Mouse (Mus musculus) MEL (cell line): ENCODE measurements around the gene Dennd1a. TPM values are rescaled to one million over a fixed set of nuclear protein-coding genes. Genes with fewer than 3 reads are reported as not detected.

Experiments used
- DNase-seq: peaks from one replicate; pipeline ENCODE4 v3.0.0; 2011; ENCODE audit warnings: low read depth, low spot score
- H3K27ac ChIP-seq: 2 replicates; pipeline ENCODE4 v1.5.1; 2012; ENCODE audit warnings: low read depth, mild to moderate bottlenecking, control low read depth, low read length, moderate library complexity; ENCODE audit not compliant: control insufficient read depth
- H3K27me3 ChIP-seq, 2 experiments: fragments of 150-350 bp in 1 of 2; sonication (generic) in 1 of 2; 2 replicates each; pipeline ENCODE4 v1.6.1; 2012; ENCODE audit warnings: low read length in 2 of 2, mild to moderate bottlenecking in 2 of 2, improper control_type of control experiment in 1 of 2, moderate library complexity in 1 of 2; ENCODE audit not compliant: insufficient read depth in 2 of 2, control insufficient read depth in 1 of 2
- H3K36me3 ChIP-seq, 2 experiments: 2 replicates each; pipeline ENCODE4 v1.6.1; 2012 to 2014; ENCODE audit warnings: low read length in 2 of 2, improper control_type of control experiment in 1 of 2, inconsistent platforms in 1 of 2, mild to moderate bottlenecking in 1 of 2; ENCODE audit not compliant: insufficient read depth in 2 of 2, control insufficient read depth in 1 of 2
- H3K4me1 ChIP-seq, 2 experiments: fragments of 150-350 bp in 1 of 2; sonication (generic) in 1 of 2; 2 replicates each; pipeline ENCODE4 v1.6.1; 2012; ENCODE audit warnings: low read length in 2 of 2, improper control_type of control experiment in 1 of 2, mild to moderate bottlenecking in 1 of 2; ENCODE audit not compliant: insufficient read depth in 2 of 2, control insufficient read depth in 1 of 2
- H3K4me3 ChIP-seq, 2 experiments: fragments of 150-350 bp in 1 of 2; sonication (generic) in 1 of 2; 2 replicates each; pipeline ENCODE4 v1.5.1; 2012; ENCODE audit warnings: low read depth in 2 of 2, low read length in 2 of 2, mild to moderate bottlenecking in 2 of 2, moderate library complexity in 2 of 2, control low read depth in 1 of 2, improper control_type of control experiment in 1 of 2; ENCODE audit not compliant: control insufficient read depth in 1 of 2, insufficient read depth in 1 of 2
- H3K79me2 ChIP-seq: 2 replicates; pipeline ENCODE4 v1.6.1; 2012; ENCODE audit warnings: mild to moderate bottlenecking, low read length, moderate library complexity; ENCODE audit not compliant: control insufficient read depth, poor library complexity, insufficient read depth
- H3K9ac ChIP-seq: 2 replicates; pipeline ENCODE4 v1.6.1; 2012; ENCODE audit warnings: low read depth, mild to moderate bottlenecking, control low read depth, low read length, moderate library complexity; ENCODE audit not compliant: control insufficient read depth, poor library complexity, severe bottlenecking
- H3K9me3 ChIP-seq: fragments of 150-350 bp; sonication (generic); replicated peaks from 2 replicates; pipeline ENCODE4 v1.6.1; 2012; ENCODE audit warnings: mild to moderate bottlenecking, low read length, improper control_type of control experiment, moderate library complexity; ENCODE audit not compliant: insufficient read depth
- BHLHE40 ChIP-seq: IDR thresholded peaks from 2 replicates; pipeline ENCODE4 v1.6.1; 2012; ENCODE audit warnings: low read depth, mild to moderate bottlenecking, inconsistent platforms, low read length, improper control_type of control experiment, borderline replicate concordance
- CHD2 ChIP-seq: IDR thresholded peaks from 2 replicates; pipeline ENCODE4 v1.6.1; 2011; ENCODE audit warnings: low read length, improper control_type of control experiment
- CTCF ChIP-seq, 3 experiments: IDR thresholded peaks in 2 of 3; conservative IDR thresholded peaks in 1 of 3; 2 replicates each; pipeline ENCODE4 v1.5.1; 2011 to 2012; ENCODE audit warnings: low read length in 3 of 3, low read depth in 2 of 3, mild to moderate bottlenecking in 2 of 3, improper control_type of control experiment in 1 of 3, inconsistent platforms in 1 of 3, mixed read lengths in 1 of 3, moderate library complexity in 1 of 3; ENCODE audit not compliant: control insufficient read depth in 1 of 3, insufficient read depth in 1 of 3, poor library complexity in 1 of 3, severe bottlenecking in 1 of 3
- E2F4 ChIP-seq: IDR thresholded peaks from 2 replicates; pipeline ENCODE4 v1.6.1; 2011; ENCODE audit warnings: low read depth, low read length, improper control_type of control experiment, borderline replicate concordance
- ELF1 ChIP-seq: IDR thresholded peaks from 2 replicates; pipeline ENCODE4 v1.6.1; 2014; ENCODE audit warnings: low read depth, mild to moderate bottlenecking, inconsistent platforms, low read length, improper control_type of control experiment, moderate library complexity
- ETS1 ChIP-seq: IDR thresholded peaks from 2 replicates; pipeline ENCODE4 v1.6.1; 2012; ENCODE audit warnings: low read depth, mild to moderate bottlenecking, inconsistent platforms, low read length, improper control_type of control experiment, moderate library complexity
- GABPA ChIP-seq: IDR thresholded peaks from 2 replicates; pipeline ENCODE4 v1.6.1; 2012; ENCODE audit warnings: low read depth, mild to moderate bottlenecking, inconsistent platforms, low read length, improper control_type of control experiment, moderate library complexity
- GATA1 ChIP-seq: IDR thresholded peaks from 2 replicates; pipeline ENCODE4 v1.6.1; 2011; ENCODE audit warnings: low read depth, low read length, improper control_type of control experiment
- HCFC1 ChIP-seq: IDR thresholded peaks from 2 replicates; pipeline ENCODE4 v1.6.1; 2012; ENCODE audit warnings: low read depth, mild to moderate bottlenecking, inconsistent platforms, low read length, improper control_type of control experiment, moderate library complexity
- KAT2A ChIP-seq: conservative IDR thresholded peaks from 2 replicates; pipeline ENCODE4 v1.6.1; 2012; ENCODE audit warnings: low read depth, low read length, improper control_type of control experiment, inconsistent platforms
- MAFK ChIP-seq: IDR thresholded peaks from 2 replicates; pipeline ENCODE4 v1.6.1; 2011; ENCODE audit warnings: low read depth, mild to moderate bottlenecking, low read length, improper control_type of control experiment, borderline replicate concordance
- MAX ChIP-seq: IDR thresholded peaks from 2 replicates; pipeline ENCODE4 v1.6.1; 2011; ENCODE audit warnings: low read length, improper control_type of control experiment
- MAZ ChIP-seq: IDR thresholded peaks from 2 replicates; pipeline ENCODE4 v1.6.1; 2012; ENCODE audit warnings: low read depth, mild to moderate bottlenecking, inconsistent platforms, low read length, improper control_type of control experiment
- MEF2A ChIP-seq: IDR thresholded peaks from 2 replicates; pipeline ENCODE4 v1.6.1; 2014; ENCODE audit warnings: low read depth, mild to moderate bottlenecking, inconsistent platforms, low read length, improper control_type of control experiment; ENCODE audit not compliant: poor library complexity, insufficient replicate concordance, severe bottlenecking; ENCODE audit errors: extremely low read depth
- MYB ChIP-seq: IDR thresholded peaks from 2 replicates; pipeline ENCODE4 v1.6.1; 2011; ENCODE audit warnings: mild to moderate bottlenecking, low read depth, low read length, improper control_type of control experiment
- MYC ChIP-seq: IDR thresholded peaks from 2 replicates; pipeline ENCODE4 v1.6.1; 2011; ENCODE audit warnings: low read depth, mild to moderate bottlenecking, low read length, improper control_type of control experiment, moderate library complexity
- NELFE ChIP-seq: IDR thresholded peaks from 2 replicates; pipeline ENCODE4 v1.6.1; 2011; ENCODE audit warnings: low read depth, low read length, improper control_type of control experiment
- POLR2A ChIP-seq, 2 experiments: IDR thresholded peaks; 2 replicates each; pipeline ENCODE4 v1.6.1; 2011 to 2012; ENCODE audit warnings: low read length in 2 of 2, mild to moderate bottlenecking in 2 of 2, control low read depth in 1 of 2, improper control_type of control experiment in 1 of 2, low read depth in 1 of 2, moderate library complexity in 1 of 2; ENCODE audit not compliant: control insufficient read depth in 1 of 2, insufficient read depth in 1 of 2, poor library complexity in 1 of 2
- POLR2AphosphoS5 ChIP-seq: IDR thresholded peaks from 2 replicates; pipeline ENCODE4 v1.6.1; 2012; ENCODE audit warnings: low read depth, borderline replicate concordance, mild to moderate bottlenecking, inconsistent platforms, low read length, moderate library complexity, mixed read lengths
- RCOR1 ChIP-seq: IDR thresholded peaks from 2 replicates; pipeline ENCODE4 v1.6.1; 2012; ENCODE audit warnings: low read depth, mild to moderate bottlenecking, inconsistent platforms, low read length, improper control_type of control experiment
- SIN3A ChIP-seq: IDR thresholded peaks from 2 replicates; pipeline ENCODE4 v1.6.1; 2012; ENCODE audit warnings: low read length, improper control_type of control experiment, inconsistent platforms
- SMC3 ChIP-seq: IDR thresholded peaks from 2 replicates; pipeline ENCODE4 v1.6.1; 2011; ENCODE audit warnings: low read depth, low read length, improper control_type of control experiment
- TAL1 ChIP-seq: IDR thresholded peaks from 2 replicates; pipeline ENCODE4 v1.6.1; 2012; ENCODE audit warnings: mild to moderate bottlenecking, inconsistent platforms, low read length, moderate library complexity, mixed read lengths
- TBP ChIP-seq: IDR thresholded peaks from 2 replicates; pipeline ENCODE4 v1.8.0; 2011; ENCODE audit warnings: low read depth, low read length, improper control_type of control experiment
- USF2 ChIP-seq, 2 experiments: IDR thresholded peaks; 2 replicates each; pipeline ENCODE4 v1.6.1; 2011 to 2012; ENCODE audit warnings: improper control_type of control experiment in 2 of 2, low read length in 2 of 2, borderline replicate concordance in 1 of 2, inconsistent platforms in 1 of 2, low read depth in 1 of 2, mild to moderate bottlenecking in 1 of 2; ENCODE audit not compliant: insufficient read depth in 1 of 2
- ZC3H11A ChIP-seq: IDR thresholded peaks from 2 replicates; pipeline ENCODE4 v1.6.1; 2012; ENCODE audit warnings: low read depth, mild to moderate bottlenecking, inconsistent platforms, low read length, improper control_type of control experiment
- ZKSCAN1 ChIP-seq: IDR thresholded peaks from 2 replicates; pipeline ENCODE4 v1.6.1; 2012; ENCODE audit warnings: low read depth, mild to moderate bottlenecking, inconsistent platforms, low read length, improper control_type of control experiment, moderate library complexity
- ZMIZ1 ChIP-seq: IDR thresholded peaks from 2 replicates; pipeline ENCODE4 v1.6.1; 2012; ENCODE audit warnings: low read depth, mild to moderate bottlenecking, inconsistent platforms, low read length, improper control_type of control experiment, moderate library complexity
- ZNF384 ChIP-seq: IDR thresholded peaks from 2 replicates; pipeline ENCODE4 v1.6.1; 2012; ENCODE audit warnings: low read depth, mild to moderate bottlenecking, inconsistent platforms, low read length, improper control_type of control experiment
- polyA plus RNA-seq, 2 experiments: library from polyadenylated mRNA; stranded (reverse) in 1 of 2; unstranded in 1 of 2; fragments of >175 nt in 1 of 2; fragments of >200 nt in 1 of 2; gene quantifications; 2 replicates each; pipeline versions ENCODE4 v1.2.1 to v1.2.4; 2012; ENCODE audit warnings: low replicate concordance in 2 of 2, low read depth in 1 of 2; ENCODE audit not compliant: insufficient read length in 2 of 2, insufficient read depth in 1 of 2, missing spikeins in 1 of 2
- total RNA-seq: library from RNA; depleted of rRNA; stranded (reverse); fragments of 300-350 nt; gene quantifications from 2 replicates; pipeline ENCODE4 v1.2.3, GENCODE M21; 2012

The Dennd1a gene
- total and polyA plus RNA-seq, 3 experiments = 5.0 to 21.8 TPM; not detected in 1

GRCm38 (mm10) chr2:38175276-38175675, 111.9 kb downstream of the Dennd1a start:
- Histone ChIP-seq H3K27me3 (no peaks in the 10 kb centered on the region), H3K9ac (no peak overlapping the region), H3K4me3 (no peak overlapping the region), H3K27ac (no peak overlapping the region), H3K79me2 (no peaks in the 10 kb centered on the region), H3K4me1 (peaks cover 0 to 2% of the 10 kb centered on the region in 2 experiments; a peak in 1 of 4 replicates), H3K36me3 (peaks cover 0 to 6% of the 10 kb centered on the region in 2 experiments; a peak in 2 of 4 replicates), H3K9me3 (no peaks in the 10 kb centered on the region)
- TF ChIP-seq HCFC1 (no peak), POLR2A (IDR thresholded peaks at IDR 0.05; ENCODE audit: control insufficient read depth in 1 of 2, insufficient read depth in 1 of 2, low read depth in 1 of 2, low read length in 2 of 2, poor library complexity in 1 of 2) (no peak), GABPA (no peak), ZNF384 (no peak), MEF2A (no peak), MAX (no peak), ZMIZ1 (no peak), KAT2A (no peak), ZC3H11A (no peak), RCOR1 (no peak), MYB (no peak), SIN3A (no peak), ZKSCAN1 (no peak), E2F4 (no peak), BHLHE40 (no peak), TAL1 (no peak), MYC (no peak), POLR2AphosphoS5 (no peak)
- no peak for DNase-seq

- Histone ChIP-seq H3K4me3 (no peak overlapping the region), H3K36me3 (peaks cover 0 to 6% of the 10 kb centered on the region in 2 experiments; a peak in 2 of 4 replicates), H3K9me3 (no peaks in the 10 kb centered on the region), H3K27ac (no peak overlapping the region), H3K27me3 (no peaks in the 10 kb centered on the region), H3K9ac (no peak overlapping the region), H3K4me1 (peaks cover 8 to 12% of the 10 kb centered on the region in 2 experiments), H3K79me2 (peaks cover 2% of the 10 kb centered on the region; the same call in 1 of the 2 replicates)
- TF ChIP-seq GATA1 = no peak
- TF ChIP-seq MYB = no peak
- no peak for TF ChIP-seq E2F4
- TF ChIP-seq ELF1 = no peak
- TF ChIP-seq TAL1 = no peak
- no peak for TF ChIP-seq ETS1
- TF ChIP-seq KAT2A = no peak
- TF ChIP-seq GABPA = no peak
- TF ChIP-seq ZNF384 = no peak
- no peak for TF ChIP-seq CHD2
- no peak for TF ChIP-seq MAFK
- TF ChIP-seq SMC3 = no peak
- no peak for TF ChIP-seq MAZ
- no peak for TF ChIP-seq SIN3A
- TF ChIP-seq NELFE = no peak
- TF ChIP-seq TBP = no peak
- TF ChIP-seq POLR2AphosphoS5 = no peak
- no peak for TF ChIP-seq CTCF (IDR thresholded peaks at IDR 0.05 in 2 of 3, conservative IDR thresholded peaks at IDR 0.05 in 1 of 3; ENCODE audit: control insufficient read depth in 1 of 3, insufficient read depth in 1 of 3, low read depth in 2 of 3, low read length in 3 of 3, poor library complexity in 1 of 3, severe bottlenecking in 1 of 3)
- no peak for TF ChIP-seq USF2 (IDR thresholded peaks at IDR 0.05; ENCODE audit: borderline replicate concordance in 1 of 2, insufficient read depth in 1 of 2, low read depth in 1 of 2, low read length in 2 of 2)
- no peak for DNase-seq
These were observed 118.6 kb downstream of the Dennd1a start for GRCm38 (mm10) chr2:38168606-38169005.
